Mouse (Mus musculus) neural tube, embryonic 13.5 days (tissue): ENCODE measurements around the gene Fbxo48. TPM values are rescaled to one million over a fixed set of nuclear protein-coding genes. Genes with fewer than 3 reads are reported as not detected.

ENCODE experiments used
- ATAC-seq: fragments of 200-750 bp; cut with Nextera tagmentation; 2 replicates; pipeline ENCODE4 v1.8.0; 2017; ENCODE audit warnings: low read depth, mild to moderate bottlenecking, moderate TSS enrichment, moderate library complexity
- H3K27ac ChIP-seq: fragments of 300-500 bp; sonication (generic); replicated peaks from 2 replicates; pipeline ENCODE4 v1.5.1; 2015; ENCODE audit warnings: moderate library complexity, mild to moderate bottlenecking, inconsistent platforms
- H3K27me3 ChIP-seq: fragments of 300-500 bp; sonication (generic); 2 replicates; pipeline ENCODE4 v1.6.1; 2015; ENCODE audit warnings: mild to moderate bottlenecking, inconsistent platforms
- H3K36me3 ChIP-seq: fragments of 300-500 bp; sonication (generic); 2 replicates; pipeline ENCODE4 v1.6.1; 2015; ENCODE audit warnings: mild to moderate bottlenecking, inconsistent platforms
- H3K4me1 ChIP-seq: fragments of 300-500 bp; sonication (generic); replicated peaks from 2 replicates; pipeline ENCODE4 v1.6.1; 2015; ENCODE audit warnings: inconsistent platforms
- H3K4me2 ChIP-seq: fragments of 300-500 bp; sonication (generic); 2 replicates; pipeline ENCODE4 v1.6.1; 2015; ENCODE audit warnings: inconsistent platforms, mild to moderate bottlenecking, moderate library complexity
- H3K4me3 ChIP-seq: fragments of 300-500 bp; sonication (generic); 2 replicates; pipeline ENCODE4 v1.5.1; 2015; ENCODE audit warnings: mild to moderate bottlenecking, inconsistent platforms
- H3K9ac ChIP-seq: fragments of 300-500 bp; sonication (generic); 2 replicates; pipeline ENCODE4 v1.6.1; 2015; ENCODE audit warnings: moderate library complexity, mild to moderate bottlenecking, inconsistent platforms
- H3K9me3 ChIP-seq: fragments of 300-500 bp; sonication (generic); 2 replicates; pipeline ENCODE4 v1.6.1; 2016; ENCODE audit warnings: inconsistent platforms
- WGBS: fragments of 180-500 bp; shearing (Covaris S2); methylation state at CpG from one replicate; pipeline ENCODE4 v1.1.7; 2015; 5-methylcytosine and 5-hydroxymethylcytosine counted together
- polyA plus RNA-seq: library from polyadenylated mRNA; unstranded; fragments of >200 nt; fragmentation: Nextera tagmentation; extraction: Ambion mirVana; gene quantifications from 2 replicates; pipeline ENCODE4 v1.2.1, GENCODE M21; 2015

The Fbxo48 gene
- polyA plus RNA-seq, 1 experiment from 2014 or later, result 0.40 TPM

DNA sequence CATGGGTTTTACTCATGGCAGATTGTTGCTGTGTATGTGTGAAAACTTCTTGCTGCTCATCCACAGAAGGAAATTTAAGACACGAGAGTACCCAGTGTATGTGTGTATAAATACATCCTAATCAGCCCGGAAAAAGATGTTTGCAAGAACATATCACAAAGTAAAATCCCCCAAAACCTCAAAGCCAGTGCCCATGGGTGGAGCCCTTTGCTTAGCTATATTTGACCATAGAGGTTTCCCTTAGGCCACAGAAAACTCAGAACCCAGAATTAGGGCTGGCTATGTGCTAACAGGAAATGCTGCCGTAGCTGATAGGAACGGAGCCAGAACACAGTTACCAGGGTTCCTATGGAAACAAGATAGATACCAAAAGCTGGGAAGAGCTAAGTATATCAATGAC, 25.8 kb downstream of the Fbxo48 start:
- Histone ChIP-seq H3K9ac (no peak overlapping the region), H3K4me2 (no peak overlapping the region), H3K4me1 (no peaks in the 10 kb centered on the region), H3K4me3 (no peak overlapping the region), H3K27ac (no peak overlapping the region), H3K9me3 (no peaks in the 10 kb centered on the region), H3K36me3 (no peaks in the 10 kb centered on the region), H3K27me3 (no peaks in the 10 kb centered on the region)
- WGBS, result 82% methylated on average over 4 of the region's 4 CpGs
- ATAC-seq, result no peak

DNA sequence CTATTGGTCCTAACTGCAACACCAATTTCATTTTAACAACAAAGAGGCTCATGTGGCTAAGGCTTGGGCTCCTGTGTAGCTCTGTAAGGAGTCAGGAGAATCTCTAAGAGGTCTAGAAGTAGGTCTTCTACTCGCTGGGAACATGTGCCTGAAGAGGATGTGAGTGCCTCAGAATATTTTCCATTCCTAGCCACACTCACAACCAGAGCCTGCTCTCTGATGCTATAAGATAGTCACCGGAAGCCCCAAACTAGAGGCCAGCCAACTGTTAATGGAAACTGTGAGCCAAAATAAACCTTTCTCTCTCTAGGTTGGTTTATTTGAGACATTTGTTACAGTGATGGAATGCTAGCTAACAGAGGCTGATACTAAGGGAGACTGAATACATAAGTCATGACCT, 26.4 kb downstream of the Fbxo48 start:
- H3K4me3 ChIP-seq, result no peak overlapping the region
- H3K27me3 ChIP-seq, result no peaks in the 10 kb centered on the region
- no peak overlapping the region for H3K27ac ChIP-seq
- no peak for ATAC-seq
- H3K9ac ChIP-seq, result no peak overlapping the region
- WGBS, result 62% methylated on average over 2 of the region's 2 CpGs
- H3K36me3 ChIP-seq, result no peaks in the 10 kb centered on the region
- H3K4me1 ChIP-seq, result no peaks in the 10 kb centered on the region
- no peak overlapping the region for H3K4me2 ChIP-seq
- H3K9me3 ChIP-seq, result no peaks in the 10 kb centered on the region

DNA sequence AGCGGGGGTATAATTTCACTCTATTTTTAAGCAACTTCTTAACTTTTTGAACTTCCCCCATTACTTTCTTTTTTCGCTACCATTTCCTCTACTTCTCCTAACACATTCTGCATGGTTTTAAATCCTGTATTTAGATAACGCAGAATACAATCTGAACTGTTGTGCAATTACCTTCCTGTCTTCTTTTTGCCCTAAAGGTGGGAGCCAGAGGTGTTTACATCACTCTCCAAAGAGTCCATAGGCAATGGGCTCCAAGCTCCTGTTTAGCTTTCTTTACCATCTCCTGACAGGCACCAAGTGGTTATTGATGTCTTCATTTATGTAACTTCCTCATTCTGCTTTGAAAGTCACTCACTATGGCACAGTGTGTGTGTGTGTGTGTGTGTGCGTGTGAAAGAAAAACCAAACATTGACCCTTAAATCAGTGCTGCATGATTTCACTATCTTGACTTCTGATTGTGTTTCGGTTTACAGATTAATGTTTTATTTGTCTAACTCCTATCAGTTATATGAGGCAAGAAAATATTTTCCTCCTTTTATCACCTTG, 27.1 kb downstream of the Fbxo48 start:
- Histone ChIP-seq H3K4me2 (no peak overlapping the region), H3K4me3 (no peak overlapping the region), H3K9me3 (no peaks in the 10 kb centered on the region), H3K4me1 (no peaks in the 10 kb centered on the region), H3K36me3 (no peaks in the 10 kb centered on the region), H3K27ac (no peak overlapping the region), H3K9ac (no peak overlapping the region), H3K27me3 (no peaks in the 10 kb centered on the region)
- WGBS, result 90% methylated on average over 5 of the region's 5 CpGs
- ATAC-seq, result no peak

DNA sequence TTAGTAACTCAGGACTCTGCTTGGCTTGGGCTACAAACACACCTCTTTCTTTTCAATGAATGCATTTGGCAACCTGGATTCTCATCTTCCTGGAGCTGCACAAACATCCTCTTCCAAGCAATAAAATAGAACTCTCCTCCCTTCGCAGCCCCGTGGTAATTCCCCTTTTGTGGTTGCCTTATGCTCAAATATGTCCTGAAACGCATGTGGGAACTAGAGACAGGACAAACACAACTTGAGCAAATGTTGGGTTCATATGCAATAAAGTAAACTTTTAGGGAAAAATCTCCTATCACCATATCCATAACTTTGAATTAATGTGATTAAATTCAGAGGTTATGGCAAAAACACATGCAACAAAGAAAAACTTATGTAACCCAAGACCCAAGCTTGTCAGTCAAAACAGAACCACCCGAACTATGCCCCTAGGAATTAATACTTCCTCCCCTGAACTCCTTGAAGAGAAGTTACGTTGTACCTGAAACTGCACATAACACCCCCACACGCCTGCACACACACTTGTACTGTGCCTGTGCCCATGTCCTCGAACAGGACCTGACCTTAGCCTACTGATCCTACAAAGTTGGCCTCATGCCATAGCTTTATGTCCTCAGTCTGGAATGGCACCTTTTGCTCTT, 35.5 kb downstream of the Fbxo48 start:
- WGBS, result 84% methylated on average over 7 of the region's 7 CpGs
- no peaks in the 10 kb centered on the region for H3K4me1 ChIP-seq
- H3K4me3 ChIP-seq, result no peak overlapping the region
- no peak overlapping the region for H3K9ac ChIP-seq
- H3K9me3 ChIP-seq, result no peaks in the 10 kb centered on the region
- H3K27me3 ChIP-seq, result no peaks in the 10 kb centered on the region
- no peak overlapping the region for H3K27ac ChIP-seq
- H3K4me2 ChIP-seq, result no peak overlapping the region
- no peak for ATAC-seq
- H3K36me3 ChIP-seq, result no peaks in the 10 kb centered on the region

DNA sequence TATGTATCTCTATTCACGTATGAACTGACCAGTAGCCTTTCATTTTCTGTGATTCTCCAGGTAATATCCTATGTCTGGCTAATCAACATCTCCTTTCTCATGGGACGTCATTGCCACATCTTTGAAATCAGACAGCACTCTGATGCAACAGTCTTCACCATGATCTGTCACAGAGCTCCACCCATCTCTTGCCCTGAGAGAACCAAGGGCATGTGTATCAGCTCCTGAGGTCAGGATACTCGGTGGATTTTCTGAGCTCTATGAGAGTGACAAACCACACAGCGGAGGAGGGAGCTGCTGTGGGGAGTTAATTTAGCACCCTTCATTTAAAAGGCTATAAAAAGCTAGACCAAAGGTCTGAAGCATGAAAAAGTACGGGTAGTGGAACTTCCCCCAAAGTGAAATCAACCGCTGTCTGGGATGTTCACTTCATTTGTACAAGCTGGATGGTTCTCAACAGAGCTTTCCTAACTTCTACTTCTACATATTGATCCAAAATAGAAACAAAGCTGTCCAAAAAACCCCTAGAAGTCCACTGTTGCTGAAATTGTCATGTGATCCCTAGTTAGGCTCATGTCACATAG, 36.7 kb downstream of the Fbxo48 start:
- WGBS, result 75% methylated on average over 6 of the region's 6 CpGs
- H3K9ac ChIP-seq, result no peak overlapping the region

DNA sequence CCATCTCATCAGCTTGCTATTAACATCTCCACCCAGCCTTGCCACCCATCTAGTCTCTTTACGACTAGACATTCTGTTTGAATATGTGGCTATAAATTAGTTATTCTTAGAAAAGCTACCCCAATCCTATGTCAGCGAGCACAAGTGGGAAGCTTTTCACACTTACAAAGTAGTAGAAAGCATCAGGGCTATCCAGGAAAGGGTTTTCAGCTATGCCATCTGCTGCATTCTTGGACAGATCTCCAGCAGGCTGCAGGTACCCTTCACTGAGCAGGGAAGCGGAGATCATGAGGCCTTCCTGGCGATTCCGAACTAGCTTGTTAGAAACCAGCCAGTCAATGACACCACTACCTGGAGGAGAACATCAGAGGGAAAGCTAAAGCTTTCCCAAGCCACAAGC, 38.7 kb downstream of the Fbxo48 start:
- Histone ChIP-seq H3K4me3 (no peak overlapping the region), H3K27me3 (no peaks in the 10 kb centered on the region), H3K4me1 (no peaks in the 10 kb centered on the region), H3K9ac (no peak overlapping the region), H3K36me3 (no peaks in the 10 kb centered on the region), H3K4me2 (no peak overlapping the region), H3K9me3 (no peaks in the 10 kb centered on the region), H3K27ac (no peak overlapping the region)
- no peak for ATAC-seq
- WGBS, result 83% methylated on average over 5 of the region's 5 CpGs

More for the DNA sequence above, 36.7 kb downstream of the Fbxo48 start:
- Histone ChIP-seq H3K4me3 (no peak overlapping the region), H3K4me1 (no peaks in the 10 kb centered on the region), H3K27ac (no peak overlapping the region), H3K9me3 (no peaks in the 10 kb centered on the region), H3K4me2 (no peak overlapping the region), H3K36me3 (no peaks in the 10 kb centered on the region), H3K27me3 (no peaks in the 10 kb centered on the region)
- no peak for ATAC-seq

DNA sequence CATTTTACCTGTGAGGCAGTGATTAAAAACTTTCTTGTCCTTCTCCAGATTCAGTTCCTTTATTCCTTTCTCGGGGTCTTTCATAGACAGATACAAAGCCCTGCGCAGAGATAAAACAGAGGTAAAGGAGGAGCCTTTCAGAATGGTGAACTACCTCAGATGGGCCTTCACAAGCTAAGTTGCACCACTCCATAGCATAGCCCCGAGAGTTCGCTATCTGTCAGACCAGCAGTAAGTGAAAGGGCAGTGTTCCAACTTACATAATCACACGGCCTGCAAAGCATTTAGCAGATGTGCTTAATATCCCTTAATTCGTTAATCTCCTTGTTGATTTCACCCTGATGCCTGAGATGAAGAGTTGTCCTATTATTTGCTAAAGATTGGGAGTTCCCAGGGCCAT, 41.7 kb downstream of the Fbxo48 start:
- no peaks in the 10 kb centered on the region for H3K27me3 ChIP-seq
- no peaks in the 10 kb centered on the region for H3K9me3 ChIP-seq
- no peak overlapping the region for H3K4me3 ChIP-seq
- 86% methylated on average over 6 of the region's 6 CpGs for WGBS
- H3K36me3 ChIP-seq, result no peaks in the 10 kb centered on the region
- H3K4me2 ChIP-seq, result no peak overlapping the region
- H3K4me1 ChIP-seq, result no peaks in the 10 kb centered on the region
- H3K27ac ChIP-seq, result no peak overlapping the region
- ATAC-seq, result no peak
- no peak overlapping the region for H3K9ac ChIP-seq

DNA sequence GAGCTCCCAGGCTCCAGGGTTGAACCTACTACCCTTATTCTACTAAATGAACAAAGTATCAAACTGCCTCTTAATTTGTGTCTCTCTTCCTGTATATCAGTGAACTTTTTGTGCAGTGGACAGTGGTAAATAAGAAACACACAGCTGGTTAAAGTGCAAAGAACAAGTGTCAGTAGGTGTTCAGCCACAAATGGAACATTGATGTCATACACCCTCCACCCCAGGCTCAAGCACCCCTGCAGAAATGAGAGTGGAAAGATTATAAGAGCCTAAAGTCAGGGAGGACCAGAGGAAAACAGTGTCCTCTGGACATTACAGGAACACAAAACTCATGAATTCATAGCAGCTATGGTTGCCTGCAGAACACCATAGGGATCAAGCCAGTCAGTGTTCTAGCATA, 45.6 kb downstream of the Fbxo48 start:
- H3K9me3 ChIP-seq, result no peaks in the 10 kb centered on the region
- H3K27me3 ChIP-seq, result no peaks in the 10 kb centered on the region
- H3K4me2 ChIP-seq, result no peak overlapping the region
- ATAC-seq, result no peak
- H3K4me1 ChIP-seq, result no peaks in the 10 kb centered on the region
- no peaks in the 10 kb centered on the region for H3K36me3 ChIP-seq
- no peak overlapping the region for H3K9ac ChIP-seq
- H3K27ac ChIP-seq, result no peak overlapping the region
- no peak overlapping the region for H3K4me3 ChIP-seq

DNA sequence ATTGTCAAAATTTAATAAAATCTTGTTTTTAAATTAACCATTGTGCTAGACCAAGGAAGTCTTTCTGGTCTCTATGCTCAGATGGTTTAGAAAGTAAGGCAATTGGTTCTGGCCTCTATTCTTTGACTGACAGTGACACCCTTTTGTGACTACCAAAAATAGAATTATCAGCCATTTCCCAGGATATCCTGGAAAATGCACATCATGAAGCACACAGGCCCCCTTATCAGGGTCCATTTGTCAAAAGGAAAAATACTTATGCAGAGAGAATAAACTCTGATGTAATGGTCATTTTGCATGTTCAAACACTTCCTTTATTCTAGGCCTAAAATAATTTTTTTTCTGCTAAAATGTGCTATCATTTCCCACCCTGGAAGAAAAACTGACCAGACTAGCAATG, 46.3 kb downstream of the Fbxo48 start:
- H3K9me3 ChIP-seq, result no peaks in the 10 kb centered on the region
- H3K9ac ChIP-seq, result no peak overlapping the region
- no peak overlapping the region for H3K4me2 ChIP-seq
- no peaks in the 10 kb centered on the region for H3K36me3 ChIP-seq
- no peaks in the 10 kb centered on the region for H3K27me3 ChIP-seq
- H3K4me3 ChIP-seq, result no peak overlapping the region
- no peak overlapping the region for H3K27ac ChIP-seq
- H3K4me1 ChIP-seq, result no peaks in the 10 kb centered on the region
- ATAC-seq, result no peak

DNA sequence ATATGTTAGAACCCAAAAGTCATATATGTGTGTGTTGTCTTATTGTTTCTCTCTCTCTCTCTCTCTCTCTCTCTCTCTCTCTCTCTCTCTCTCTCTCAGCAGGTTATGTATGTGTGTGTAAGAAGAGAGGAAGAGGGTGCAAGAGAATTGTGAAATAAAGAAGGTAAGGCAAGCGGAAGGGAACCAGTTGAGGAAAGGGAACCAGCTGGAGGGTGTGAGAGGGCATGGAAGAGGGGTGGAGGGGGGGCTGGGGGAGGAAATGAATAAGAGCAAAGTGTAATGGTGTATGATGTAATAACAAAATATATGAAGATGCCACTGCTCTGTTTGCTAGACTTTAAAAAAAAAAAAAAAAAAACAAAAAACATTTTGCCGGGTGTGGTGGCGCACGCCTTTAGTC, 48.2 kb downstream of the Fbxo48 start:
- no peaks in the 10 kb centered on the region for H3K4me1 ChIP-seq
- WGBS, result 91% methylated on average over 4 of the region's 4 CpGs
- H3K27ac ChIP-seq, result no peak overlapping the region
- no peak overlapping the region for H3K4me2 ChIP-seq
- H3K36me3 ChIP-seq, result no peaks in the 10 kb centered on the region
- no peak for ATAC-seq
- no peak overlapping the region for H3K9ac ChIP-seq
- no peaks in the 10 kb centered on the region for H3K27me3 ChIP-seq
- no peak overlapping the region for H3K4me3 ChIP-seq
- no peaks in the 10 kb centered on the region for H3K9me3 ChIP-seq

DNA sequence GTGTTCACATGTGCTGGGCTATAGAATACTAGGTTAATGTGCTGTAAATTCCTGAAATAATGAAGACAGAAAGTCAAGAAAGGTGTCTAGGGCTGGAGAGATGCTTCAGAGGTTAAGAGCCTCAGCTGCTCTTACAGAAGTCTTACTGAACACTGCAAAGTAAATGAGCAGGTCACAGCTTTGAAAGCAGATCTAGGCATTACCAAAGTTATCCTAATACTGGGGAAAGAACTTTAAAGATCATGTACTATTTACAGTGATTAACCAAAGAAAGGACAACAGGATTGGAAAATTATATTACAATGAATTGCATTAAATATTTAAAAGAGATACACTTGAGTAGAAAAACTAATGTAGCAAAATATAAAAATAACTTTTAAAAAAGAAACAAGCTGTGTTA, 48.8 kb downstream of the Fbxo48 start:
- Histone ChIP-seq H3K9ac (no peak overlapping the region), H3K27ac (no peak overlapping the region), H3K4me1 (no peaks in the 10 kb centered on the region), H3K27me3 (no peaks in the 10 kb centered on the region), H3K9me3 (no peaks in the 10 kb centered on the region), H3K4me3 (no peak overlapping the region), H3K4me2 (no peak overlapping the region), H3K36me3 (no peaks in the 10 kb centered on the region)
- no peak for ATAC-seq

DNA sequence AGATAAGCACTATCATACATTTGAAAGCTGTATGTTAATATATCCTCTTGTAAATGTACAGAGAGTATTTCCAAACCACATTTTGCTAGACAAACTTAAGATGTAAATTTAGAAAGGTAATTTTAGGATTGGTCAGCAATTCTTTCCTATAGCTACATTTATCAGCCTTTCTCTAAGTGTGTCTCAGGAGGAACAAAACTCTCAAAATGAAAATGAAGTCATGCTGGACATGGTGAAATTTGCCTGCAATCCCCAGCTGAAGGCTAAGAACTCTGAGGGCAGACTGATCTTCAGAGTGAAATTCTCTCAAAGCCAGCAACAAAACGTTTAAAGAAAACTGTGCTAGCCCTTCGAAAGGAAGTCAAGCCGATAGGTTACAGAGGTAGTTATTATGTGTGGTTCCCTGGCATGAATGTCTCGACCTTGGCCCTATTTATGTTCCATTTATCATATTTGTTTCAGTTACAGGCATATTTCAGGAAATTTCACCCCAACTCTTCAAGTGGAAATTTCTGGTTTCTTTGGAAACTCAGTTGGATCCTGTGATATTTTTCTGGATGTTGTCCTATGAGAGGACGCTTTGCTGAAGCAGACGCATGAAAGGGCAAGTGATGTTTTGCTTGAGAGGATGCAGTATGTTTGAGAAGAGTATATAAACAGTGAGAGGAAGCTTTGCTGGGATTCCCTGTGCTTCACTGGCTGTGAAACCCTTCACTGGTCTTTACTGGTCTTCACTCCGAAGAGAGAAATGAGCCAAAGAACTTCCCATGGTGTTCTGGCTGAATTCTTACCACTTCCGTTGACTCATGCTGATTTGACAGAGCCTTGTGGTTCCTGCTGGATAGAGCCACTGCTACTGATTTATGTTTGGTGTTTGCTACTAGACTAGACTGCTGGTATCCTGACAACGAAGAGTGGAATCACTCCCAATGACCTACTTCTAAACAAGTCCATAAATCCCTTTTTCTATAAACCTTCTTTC, 49.5 kb downstream of the Fbxo48 start:
- H3K4me3 ChIP-seq, result no peak overlapping the region
- 74% methylated on average over 9 of the region's 9 CpGs for WGBS
- H3K4me2 ChIP-seq, result no peak overlapping the region
- H3K9ac ChIP-seq, result no peak overlapping the region
- H3K27me3 ChIP-seq, result no peaks in the 10 kb centered on the region
- no peaks in the 10 kb centered on the region for H3K36me3 ChIP-seq
- no peak for ATAC-seq
- H3K27ac ChIP-seq, result no peak overlapping the region
- no peaks in the 10 kb centered on the region for H3K4me1 ChIP-seq
- no peaks in the 10 kb centered on the region for H3K9me3 ChIP-seq
